Mouse (Mus musculus) limb, embryonic 10.5 days (tissue): ENCODE results near the gene Tgfb3. TPM values are rescaled to one million over a fixed set of nuclear protein-coding genes. Genes with fewer than 3 reads are reported as not detected.

ENCODE experiments used
- DNase-seq: peaks from one replicate; pipeline ENCODE4 v3.0.0-alpha.2; 2017; ENCODE audit warnings: low spot score
- H3K27ac ChIP-seq: fragments of 300-500 bp; sonication (generic); 2 replicates; pipeline ENCODE4 v1.5.1; 2016; ENCODE audit warnings: mild to moderate bottlenecking
- H3K27me3 ChIP-seq: fragments of 300-500 bp; sonication (generic); 2 replicates; pipeline ENCODE4 v1.6.1; 2016; ENCODE audit warnings: low read depth, mild to moderate bottlenecking; ENCODE audit not compliant: poor library complexity, severe bottlenecking
- H3K36me3 ChIP-seq: fragments of 300-500 bp; sonication (generic); 2 replicates; pipeline ENCODE4 v1.6.1; 2016; ENCODE audit warnings: mild to moderate bottlenecking, moderate library complexity
- H3K4me1 ChIP-seq: fragments of 300-500 bp; sonication (generic); 2 replicates; pipeline ENCODE4 v1.6.1; 2016
- H3K4me3 ChIP-seq: fragments of 300-500 bp; sonication (generic); 2 replicates; pipeline ENCODE4 v1.5.1; 2016; ENCODE audit warnings: mild to moderate bottlenecking, moderate library complexity
- H3K9me3 ChIP-seq: fragments of 300-500 bp; sonication (generic); replicated peaks from 2 replicates; pipeline ENCODE4 v1.6.1; 2016; ENCODE audit warnings: mild to moderate bottlenecking
- WGBS: fragments of 180-500 bp; shearing (Covaris S2); methylation state at CpG from one replicate; pipeline ENCODE4 v1.1.7; 2016; 5-methylcytosine and 5-hydroxymethylcytosine counted together
- polyA plus RNA-seq: library from polyadenylated mRNA; unstranded; fragments of >200 nt; fragmentation: Nextera tagmentation; extraction: Ambion mirVana; gene quantifications from 2 replicates; pipeline ENCODE4 v1.2.1, GENCODE M21; 2016

Gene Tgfb3
- polyA plus RNA-seq, 1 experiment from 2014 or later, result 24.3 TPM

DNA sequence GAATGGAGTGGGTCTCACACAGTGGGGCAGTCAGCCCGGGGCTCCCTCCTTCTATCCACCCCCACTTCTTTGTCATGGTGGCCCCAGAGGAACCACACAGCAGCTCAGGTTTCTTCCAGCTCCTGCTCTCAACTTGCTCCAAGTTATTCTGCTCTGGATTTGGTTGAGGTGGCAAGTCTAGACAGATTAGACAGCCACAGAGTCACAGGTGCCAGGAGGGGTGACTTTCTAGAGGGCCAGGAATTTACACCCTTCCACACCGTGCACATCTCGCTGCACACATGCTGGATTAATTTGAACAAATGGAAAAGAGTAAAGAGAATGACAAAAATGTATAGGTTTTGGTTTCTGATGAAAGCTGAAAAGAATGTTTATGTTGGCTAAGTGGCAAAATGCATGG is 21.9 kb upstream of the Tgfb3 start:
- Histone ChIP-seq H3K4me1 (0 out of 2 replicates have a peak, but pooled peaks cover 2% of the 10 kb centered on the region), H3K9me3 (no peaks in the 10 kb centered on the region), H3K36me3 (0 out of 2 replicates have a peak, but pooled peaks cover 7% of the 10 kb centered on the region), H3K27ac (no peak overlapping the region), H3K4me3 (no peak overlapping the region), H3K27me3 (no peaks in the 10 kb centered on the region)
- DNase-seq, result no peak
- WGBS, result 89% methylated on average over 3 of the region's 3 CpGs

DNA sequence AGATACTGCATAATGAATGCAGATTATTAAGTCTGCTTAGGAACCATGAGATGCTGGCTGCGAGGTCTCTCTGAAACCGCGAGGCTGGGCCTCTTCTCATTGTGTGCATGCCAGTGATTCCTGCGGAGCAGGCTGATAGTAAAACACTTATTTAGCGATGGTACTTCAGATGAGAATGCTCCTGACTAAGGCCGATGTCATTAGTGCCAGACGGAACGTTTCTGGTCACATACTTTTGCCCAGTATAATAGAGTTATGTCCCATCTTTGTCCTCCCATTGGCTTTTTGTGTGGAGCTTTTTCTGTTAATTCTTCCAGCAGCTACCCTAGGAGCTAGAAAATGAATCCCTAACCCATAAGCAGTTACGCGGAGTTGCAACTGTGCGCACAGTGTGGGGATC is 18.9 kb upstream of the Tgfb3 start:
- H3K4me3 ChIP-seq, result no peak overlapping the region
- H3K27ac ChIP-seq, result no peak overlapping the region
- WGBS, result 94% methylated on average over 11 of the region's 11 CpGs

DNA sequence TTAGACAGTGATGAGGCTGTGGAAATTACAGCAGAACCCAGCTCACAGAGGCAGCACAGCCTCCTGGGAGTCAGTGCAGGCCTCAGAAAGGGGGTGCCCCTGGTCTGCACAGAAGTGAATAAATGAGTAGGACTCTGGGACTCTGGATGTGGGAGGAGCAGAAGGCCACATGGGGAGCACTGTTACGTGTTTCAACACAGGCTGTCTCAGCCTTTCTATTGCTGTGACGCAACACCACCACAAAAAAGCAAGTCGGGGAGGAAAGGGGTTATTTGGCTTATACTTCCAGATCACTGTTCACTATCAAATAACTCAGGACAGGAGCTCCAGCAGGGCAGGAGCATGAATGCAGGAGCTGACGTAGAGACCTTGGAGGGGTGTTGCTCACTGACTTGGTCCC is 17.0 kb upstream of the Tgfb3 start:
- WGBS, result 86% methylated on average over 4 of the region's 4 CpGs
- H3K27me3 ChIP-seq, result no peaks in the 10 kb centered on the region
- DNase-seq, result no peak
- no peak overlapping the region for H3K4me3 ChIP-seq
- no peak overlapping the region for H3K27ac ChIP-seq
- 0 out of 2 replicates have a peak, but pooled peaks cover 8% of the 10 kb centered on the region for H3K36me3 ChIP-seq
- no peaks in the 10 kb centered on the region for H3K9me3 ChIP-seq
- H3K4me1 ChIP-seq, result peaks cover 16% of the 10 kb centered on the region

More for the DNA sequence above, 18.9 kb upstream of the Tgfb3 start:
- Histone ChIP-seq H3K4me1 (0 out of 2 replicates have a peak, but pooled peaks cover 2% of the 10 kb centered on the region), H3K36me3 (0 out of 2 replicates have a peak, but pooled peaks cover 8% of the 10 kb centered on the region), H3K9me3 (no peaks in the 10 kb centered on the region), H3K27me3 (no peaks in the 10 kb centered on the region)
- DNase-seq, result no peak

DNA sequence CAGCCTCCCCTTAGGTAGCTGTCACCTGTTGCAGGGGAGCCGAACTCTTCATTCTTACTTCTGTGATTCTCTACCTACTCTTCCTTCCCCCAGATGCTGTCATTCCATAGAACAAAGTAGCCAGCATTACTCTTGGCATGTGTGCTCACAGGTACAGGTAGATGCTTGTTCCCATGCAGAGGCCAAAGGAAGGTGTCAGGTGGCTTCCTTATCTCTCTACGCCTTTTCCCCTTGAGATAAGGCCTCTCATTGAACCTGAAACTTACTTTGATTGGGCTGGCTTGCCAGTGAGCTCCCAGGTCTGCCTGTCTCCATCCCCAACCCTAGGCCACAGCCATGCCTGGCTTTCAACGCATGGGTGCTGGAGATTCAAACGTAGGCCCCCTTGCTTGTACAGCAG is 15.2 kb upstream of the Tgfb3 start:
- H3K9me3 ChIP-seq, result no peaks in the 10 kb centered on the region
- no peaks in the 10 kb centered on the region for H3K27me3 ChIP-seq
- WGBS, result 90% methylated on average over 4 of the region's 4 CpGs
- no peak overlapping the region for H3K27ac ChIP-seq
- peaks cover 13% of the 10 kb centered on the region for H3K4me1 ChIP-seq
- DNase-seq, result no peak
- H3K4me3 ChIP-seq, result no peak overlapping the region
- H3K36me3 ChIP-seq, result peaks cover 19% of the 10 kb centered on the region

DNA sequence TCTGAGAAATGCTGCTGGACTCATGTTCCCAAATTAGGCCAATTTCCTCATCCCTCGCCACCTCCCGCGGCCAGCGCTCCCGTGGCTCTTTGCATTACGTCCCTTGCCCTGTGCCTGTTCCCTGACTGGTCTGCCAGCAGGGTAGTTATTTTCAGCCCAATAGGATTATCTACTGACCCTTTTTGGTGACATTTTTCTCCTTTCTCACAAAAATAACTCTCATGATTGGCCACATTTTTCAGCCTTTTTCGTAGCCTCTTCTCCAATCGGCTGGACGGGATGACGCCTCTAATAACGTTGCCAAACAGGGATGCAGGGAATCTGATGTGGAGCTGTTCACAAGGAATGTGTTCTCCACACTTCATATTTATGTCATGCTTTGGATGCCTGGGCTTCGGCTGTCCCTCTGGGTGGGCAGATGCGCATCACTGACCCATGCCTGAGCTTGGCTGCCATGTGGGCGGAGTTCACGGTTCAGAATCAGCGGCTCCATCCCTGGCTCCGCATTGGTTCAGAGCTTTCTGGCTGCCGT is 12.8 kb upstream of the Tgfb3 start:
- Histone ChIP-seq H3K27me3 (no peaks in the 10 kb centered on the region), H3K36me3 (peaks cover 29% of the 10 kb centered on the region), H3K4me1 (peaks cover 13% of the 10 kb centered on the region), H3K27ac (no peak overlapping the region), H3K9me3 (no peaks in the 10 kb centered on the region), H3K4me3 (0 out of 2 replicates have a peak overlapping the region, but pooled peaks have one; percentile 2)
- no peak for DNase-seq
- 51% methylated on average over 18 of the region's 18 CpGs for WGBS

DNA sequence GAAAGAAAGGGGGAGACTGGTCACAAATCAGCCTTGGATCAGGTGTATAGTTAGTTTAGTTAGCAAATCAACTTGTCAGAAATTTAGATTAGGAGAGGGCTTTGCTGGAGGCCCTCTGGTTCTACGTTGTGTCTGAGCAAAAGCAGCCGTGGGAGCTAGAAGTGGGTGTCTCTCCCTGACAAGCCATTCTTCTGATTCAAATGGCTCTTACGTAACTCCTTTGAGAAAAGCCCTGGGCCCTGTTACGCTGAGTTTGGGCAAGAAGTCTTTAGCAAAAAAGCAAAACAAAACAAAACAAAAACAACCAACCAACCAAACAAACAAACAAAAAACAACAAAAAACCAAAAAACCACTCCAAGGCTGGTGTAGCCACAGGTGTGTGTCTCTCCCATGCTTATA is 11.9 kb upstream of the Tgfb3 start:
- no peak for DNase-seq
- H3K4me3 ChIP-seq, result no peak overlapping the region
- H3K27me3 ChIP-seq, result no peaks in the 10 kb centered on the region
- no peaks in the 10 kb centered on the region for H3K9me3 ChIP-seq
- peaks cover 15% of the 10 kb centered on the region for H3K4me1 ChIP-seq
- peaks cover 31% of the 10 kb centered on the region for H3K36me3 ChIP-seq
- 83% methylated on average over 4 of the region's 4 CpGs for WGBS
- H3K27ac ChIP-seq, result no peak overlapping the region

DNA sequence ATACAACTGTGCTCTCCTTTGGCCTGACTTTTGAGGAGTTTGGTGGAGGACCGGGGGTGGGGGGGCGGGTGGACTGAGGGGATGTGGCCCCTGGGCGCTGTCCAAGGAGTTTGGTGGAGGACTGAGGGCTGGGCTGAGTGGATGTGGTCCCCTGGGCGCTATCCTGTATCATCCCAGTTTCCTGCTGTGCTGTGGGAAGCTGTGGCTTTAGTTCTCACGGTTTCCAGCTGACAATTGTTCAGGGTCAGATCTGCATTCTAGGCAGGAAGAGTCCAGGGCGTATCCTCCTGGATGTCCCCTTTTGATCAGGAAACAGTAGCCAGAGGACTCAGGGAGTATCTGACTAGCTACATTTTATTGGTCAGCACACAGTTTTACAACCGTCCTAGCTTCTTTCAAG is 9.2 kb upstream of the Tgfb3 start:
- H3K4me3 ChIP-seq, result no peak overlapping the region
- H3K36me3 ChIP-seq, result peaks cover 35% of the 10 kb centered on the region
- WGBS, result 73% methylated on average over 7 of the region's 7 CpGs
- DNase-seq, result no peak
- H3K27me3 ChIP-seq, result no peaks in the 10 kb centered on the region
- peaks cover 24% of the 10 kb centered on the region for H3K4me1 ChIP-seq
- H3K27ac ChIP-seq, result no peak overlapping the region
- no peaks in the 10 kb centered on the region for H3K9me3 ChIP-seq

DNA sequence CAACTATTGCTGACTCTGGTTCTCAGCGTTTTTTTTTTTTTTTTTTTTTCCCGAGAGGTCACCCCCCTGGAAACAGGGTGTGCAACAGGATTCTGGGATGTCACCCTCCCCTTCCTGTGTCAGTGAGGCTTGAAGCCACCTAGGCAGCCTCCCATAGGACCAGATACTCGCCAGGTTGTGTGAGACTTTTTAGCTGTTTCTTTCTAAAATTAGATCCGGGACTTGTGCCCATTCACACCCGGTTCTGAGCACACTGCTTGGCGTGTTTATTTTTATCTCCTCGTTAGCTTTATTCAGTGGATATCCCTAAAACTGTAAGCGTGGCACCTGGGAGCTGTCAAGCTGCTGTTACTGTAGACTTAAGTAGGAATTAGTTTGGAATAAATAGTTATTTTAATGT is 7.7 kb upstream of the Tgfb3 start:
- no peaks in the 10 kb centered on the region for H3K9me3 ChIP-seq
- no peak overlapping the region for H3K27ac ChIP-seq

DNA sequence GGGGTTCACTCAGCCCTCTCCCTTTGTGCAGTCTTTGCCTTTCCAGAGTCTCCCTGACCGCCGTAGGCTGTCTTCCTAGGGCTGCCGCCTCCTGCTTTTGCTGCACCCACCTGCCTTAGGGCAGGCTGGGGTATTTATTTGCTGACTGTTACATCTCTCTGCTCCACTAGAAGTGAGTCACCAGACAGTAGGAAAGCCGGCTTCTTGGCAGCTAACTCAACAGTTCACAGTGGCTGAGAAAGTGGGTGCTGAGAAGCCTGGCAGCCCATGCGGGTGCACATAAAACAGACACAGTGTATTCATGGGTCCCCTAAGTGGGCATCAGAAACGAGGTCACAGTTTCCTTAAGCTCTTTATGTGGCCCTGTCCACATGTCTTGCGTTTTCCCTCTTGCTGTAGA is 7.0 kb upstream of the Tgfb3 start:
- no peak overlapping the region for H3K4me3 ChIP-seq
- 91% methylated on average over 7 of the region's 7 CpGs for WGBS

More for the DNA sequence above, 7.7 kb upstream of the Tgfb3 start:
- Histone ChIP-seq H3K36me3 (peaks cover 35% of the 10 kb centered on the region), H3K4me3 (no peak overlapping the region), H3K27me3 (no peaks in the 10 kb centered on the region), H3K4me1 (peaks cover 26% of the 10 kb centered on the region)
- WGBS, result 86% methylated on average over 8 of the region's 8 CpGs
- no peak for DNase-seq

DNA sequence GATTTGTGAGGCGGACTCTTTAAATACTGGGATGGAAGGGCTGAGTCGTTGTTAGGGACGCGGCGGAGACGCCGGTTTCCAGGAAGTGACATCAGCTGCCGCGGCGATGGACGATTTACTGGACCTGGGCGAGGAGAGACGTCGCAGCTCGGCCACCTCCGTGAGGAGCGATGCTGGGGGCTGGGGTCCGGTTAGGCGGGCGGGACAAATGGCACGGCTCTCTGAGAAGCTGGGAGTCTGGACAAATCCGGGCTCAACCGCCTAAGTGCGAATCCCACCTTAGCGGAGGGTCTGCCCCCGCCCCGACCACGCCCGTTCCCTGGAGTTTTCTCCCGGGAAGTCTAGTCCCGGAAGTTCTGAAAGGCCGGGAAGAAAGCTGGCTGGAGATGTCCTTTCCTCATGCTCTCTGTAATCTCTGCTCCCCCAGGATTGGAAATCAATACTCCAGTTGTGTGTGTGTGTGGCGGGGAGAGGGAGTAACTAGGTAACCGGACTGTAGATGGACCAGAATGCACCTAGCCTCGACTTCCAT is 3.7 kb upstream of the Tgfb3 start, which contains the start of gene Ift43:
Gene Ift43, plus strand, starts transcription at position 61 of the 532 bp plus-strand sequence.
- Histone ChIP-seq H3K27me3 (peaks cover 15% of the 10 kb centered on the region), H3K4me1 (peaks cover 28% of the 10 kb centered on the region), H3K36me3 (peaks cover 14% of the 10 kb centered on the region), H3K27ac (peak within 1 kb of the TSS; percentile 83), H3K4me3 (peak within 1 kb of the TSS; percentile 72), H3K9me3 (no peaks in the 10 kb centered on the region)
- peak; percentile 95 for DNase-seq
- WGBS, result under 1% methylated on average over 35 of the region's 35 CpGs

More for the DNA sequence above, 7.0 kb upstream of the Tgfb3 start:
- Histone ChIP-seq H3K4me1 (peaks cover 19% of the 10 kb centered on the region), H3K36me3 (peaks cover 35% of the 10 kb centered on the region), H3K27ac (no peak overlapping the region), H3K27me3 (peaks cover 5% of the 10 kb centered on the region; the same call in 1 of the 2 replicates), H3K9me3 (no peaks in the 10 kb centered on the region)
- no peak for DNase-seq

DNA sequence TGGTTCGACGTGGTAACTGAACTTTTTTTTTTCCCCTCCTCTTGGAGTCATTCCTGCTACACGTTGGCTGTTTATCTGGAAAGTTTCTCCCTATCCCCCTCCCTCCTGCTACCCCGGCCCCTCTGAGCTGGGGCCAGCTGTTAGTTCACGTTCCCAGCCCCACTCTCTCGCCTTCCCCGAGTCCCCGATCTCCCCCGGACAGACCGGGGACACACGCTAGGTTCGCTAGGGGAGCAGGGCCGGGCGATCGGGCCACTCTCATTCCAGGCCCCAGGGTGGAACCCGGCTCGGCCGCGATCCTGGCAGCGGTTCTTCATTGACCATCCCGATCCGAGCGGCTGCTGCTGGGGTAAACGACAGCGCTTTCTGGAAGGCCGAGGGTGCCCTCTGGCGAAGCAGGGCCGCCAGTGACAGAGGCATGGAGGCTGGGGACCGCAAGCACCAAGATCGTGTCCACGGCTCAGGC is 394 bp upstream of the Tgfb3 start:
- H3K27me3 ChIP-seq, result peaks cover 23% of the 10 kb centered on the region

DNA sequence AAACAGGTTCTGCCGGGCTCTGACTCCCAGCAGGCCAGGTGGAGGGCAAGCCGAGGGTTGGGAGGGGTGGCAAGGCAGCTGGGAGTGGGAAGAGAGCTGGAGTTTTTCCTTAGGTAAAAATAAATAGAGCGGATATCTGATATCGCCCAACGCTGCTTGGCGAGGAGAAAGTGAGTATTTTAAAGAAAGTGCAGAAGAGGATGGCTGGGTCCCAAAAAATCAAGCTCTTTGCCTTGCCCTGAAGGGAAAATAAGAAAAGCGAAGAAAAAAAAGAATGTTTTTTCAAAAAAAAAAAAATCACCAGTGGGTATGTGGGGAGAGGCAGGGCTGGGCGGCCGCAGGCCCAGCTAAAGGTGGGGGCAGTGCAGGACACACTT is 677 bp downstream of the Tgfb3 start:
- Histone ChIP-seq H3K9me3 (no peaks in the 10 kb centered on the region), H3K36me3 (peaks cover 10% of the 10 kb centered on the region), H3K27me3 (peaks cover 23% of the 10 kb centered on the region), H3K27ac (peak overlapping the region; percentile 91), H3K4me3 (peak overlapping the region; percentile 61), H3K4me1 (peaks cover 45% of the 10 kb centered on the region)
- 18% methylated on average over 9 of the region's 9 CpGs for WGBS
- DNase-seq, result no peak

More for the DNA sequence above, 394 bp upstream of the Tgfb3 start:
- under 1% methylated on average over 31 of the region's 31 CpGs for WGBS
- peak overlapping the region; percentile 91 for H3K27ac ChIP-seq
- DNase-seq, result peak; percentile 95
- peaks cover 10% of the 10 kb centered on the region for H3K36me3 ChIP-seq
- H3K4me3 ChIP-seq, result peak overlapping the region; percentile 61
- H3K9me3 ChIP-seq, result no peaks in the 10 kb centered on the region
- H3K4me1 ChIP-seq, result peaks cover 45% of the 10 kb centered on the region

DNA sequence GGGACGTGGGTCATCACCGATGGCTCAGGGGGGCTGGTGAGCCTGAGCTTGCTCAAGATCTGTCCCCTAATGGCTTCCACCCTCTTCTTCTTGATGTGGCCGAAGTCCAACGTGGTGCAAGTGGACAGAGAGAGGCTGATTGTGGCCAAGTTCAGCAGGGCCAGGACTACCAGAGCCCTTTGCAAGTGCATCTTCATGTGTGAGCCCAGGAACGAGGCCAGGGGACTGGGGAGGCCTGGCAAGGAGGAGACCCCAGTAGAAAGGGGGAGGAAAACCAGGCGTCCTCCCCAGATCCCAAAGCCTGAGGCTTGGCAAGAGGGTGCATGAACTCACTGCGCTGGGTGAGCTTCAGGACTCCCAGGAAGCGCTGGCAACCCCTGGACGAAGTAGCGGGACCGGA is 1.1 kb downstream of the Tgfb3 start:
- WGBS, result 26% methylated on average over 11 of the region's 11 CpGs
- Histone ChIP-seq H3K27me3 (peaks cover 23% of the 10 kb centered on the region), H3K4me1 (peaks cover 40% of the 10 kb centered on the region), H3K9me3 (no peaks in the 10 kb centered on the region), H3K4me3 (peak overlapping the region; percentile 61), H3K27ac (peak overlapping the region; percentile 91), H3K36me3 (peaks cover 10% of the 10 kb centered on the region)
- peak; percentile 49 for DNase-seq
